Mouse (Mus musculus) CH12.LX (cell line): ENCODE measurements around the gene Asic2. TPM values are rescaled to one million over a fixed set of nuclear protein-coding genes. Genes with fewer than 3 reads are reported as not detected.

ENCODE experiments used
- DNase-seq: peaks from one replicate; pipeline ENCODE4 v3.0.0-alpha.2; 2013; ENCODE audit errors: extremely low read depth
- H3K27ac ChIP-seq: 2 replicates; pipeline ENCODE4 v1.5.1; 2012; ENCODE audit warnings: low read depth, mild to moderate bottlenecking, control low read depth, moderate library complexity; ENCODE audit not compliant: insufficient read depth
- H3K27me3 ChIP-seq: replicated peaks from 2 replicates; pipeline ENCODE3; 2012; ENCODE audit warnings: inconsistent platforms
- H3K36me3 ChIP-seq, 2 experiments: replicated peaks in 1 of 2; 2 replicates each; pipeline versions ENCODE3 to v1.6.1; 2012; ENCODE audit warnings: inconsistent platforms in 1 of 2, low read length in 1 of 2, mild to moderate bottlenecking in 1 of 2, mixed read lengths in 1 of 2, moderate library complexity in 1 of 2; ENCODE audit not compliant: control insufficient read depth in 1 of 2, insufficient read depth in 1 of 2
- H3K4me1 ChIP-seq, 2 experiments: 2 replicates each; pipeline ENCODE4 v1.6.1; 2012; ENCODE audit warnings: inconsistent platforms in 1 of 2, moderate library complexity in 1 of 2; ENCODE audit not compliant: insufficient read depth in 2 of 2, control insufficient read depth in 1 of 2
- H3K4me2 ChIP-seq: 2 replicates; pipeline ENCODE4 v1.6.1; 2012; ENCODE audit warnings: low read depth, mild to moderate bottlenecking, control low read depth; ENCODE audit not compliant: poor library complexity, insufficient read depth, severe bottlenecking
- H3K4me3 ChIP-seq, 3 experiments: fragments of 150-350 bp in 1 of 3; sonication (generic) in 1 of 3; replicated peaks in 1 of 3; 2 replicates each; pipeline versions ENCODE3 to v1.5.1; 2011 to 2012; ENCODE audit warnings: low read depth in 2 of 3, low read length in 2 of 3, mild to moderate bottlenecking in 2 of 3, moderate library complexity in 2 of 3, control low read depth in 1 of 3, improper control_type of control experiment in 1 of 3, inconsistent platforms in 1 of 3, mixed read lengths in 1 of 3; ENCODE audit not compliant: poor library complexity in 1 of 3
- H3K79me2 ChIP-seq: replicated peaks from 2 replicates; pipeline ENCODE4 v1.6.1; 2012; ENCODE audit warnings: mild to moderate bottlenecking, moderate library complexity; ENCODE audit not compliant: control insufficient read depth, poor library complexity, insufficient read depth, severe bottlenecking; ENCODE audit errors: extremely low read depth
- H3K9ac ChIP-seq: 2 replicates; pipeline ENCODE4 v1.6.1; 2012; ENCODE audit warnings: low read depth, mild to moderate bottlenecking, control low read depth, moderate library complexity; ENCODE audit not compliant: insufficient read depth
- H3K9me3 ChIP-seq: replicated peaks from 2 replicates; pipeline ENCODE3; 2012; ENCODE audit warnings: low read length, inconsistent platforms, mixed read lengths
- BHLHE40 ChIP-seq: IDR thresholded peaks from 2 replicates; pipeline ENCODE4 v1.6.1; 2011; ENCODE audit warnings: mild to moderate bottlenecking, low read depth, low read length, improper control_type of control experiment
- CHD1 ChIP-seq: IDR thresholded peaks from 2 replicates; pipeline ENCODE4 v1.6.1; 2012; ENCODE audit warnings: low read depth, low read length, improper control_type of control experiment, inconsistent platforms
- CHD2 ChIP-seq: IDR thresholded peaks from 2 replicates; pipeline ENCODE4 v1.6.1; 2011; ENCODE audit warnings: low read length, improper control_type of control experiment
- ELF1 ChIP-seq: IDR thresholded peaks from 2 replicates; pipeline ENCODE4 v1.6.1; 2014; ENCODE audit warnings: low read depth, mild to moderate bottlenecking, inconsistent platforms, low read length, improper control_type of control experiment
- EP300 ChIP-seq: IDR thresholded peaks from 2 replicates; pipeline ENCODE4 v1.6.1; 2011; ENCODE audit warnings: low read length, improper control_type of control experiment
- GABPA ChIP-seq: IDR thresholded peaks from 2 replicates; pipeline ENCODE4 v1.6.1; 2012; ENCODE audit warnings: low read depth, low read length, improper control_type of control experiment, inconsistent platforms; ENCODE audit not compliant: insufficient replicate concordance
- HCFC1 ChIP-seq: IDR thresholded peaks from 2 replicates; pipeline ENCODE4 v1.6.1; 2012; ENCODE audit warnings: low read depth, mild to moderate bottlenecking, inconsistent platforms, low read length, improper control_type of control experiment
- JUN ChIP-seq: IDR thresholded peaks from 2 replicates; pipeline ENCODE4 v1.6.1; 2011; ENCODE audit warnings: low read depth, mild to moderate bottlenecking, low read length, improper control_type of control experiment, moderate library complexity; ENCODE audit not compliant: insufficient read depth
- JUND ChIP-seq: conservative IDR thresholded peaks from 2 replicates; pipeline ENCODE4 v1.6.1; 2011; ENCODE audit warnings: low read depth, low read length, improper control_type of control experiment
- MAZ ChIP-seq: IDR thresholded peaks from 2 replicates; pipeline ENCODE4 v1.6.1; 2012; ENCODE audit warnings: low read depth, mild to moderate bottlenecking, inconsistent platforms, low read length, improper control_type of control experiment, moderate library complexity
- NELFE ChIP-seq: IDR thresholded peaks from 2 replicates; pipeline ENCODE4 v1.6.1; 2011; ENCODE audit warnings: low read depth, low read length, improper control_type of control experiment
- NRF1 ChIP-seq: IDR thresholded peaks from 2 replicates; pipeline ENCODE4 v1.6.1; 2014; ENCODE audit warnings: low read depth, mild to moderate bottlenecking, inconsistent platforms, low read length, improper control_type of control experiment, moderate library complexity
- PAX5 ChIP-seq: IDR thresholded peaks from 2 replicates; pipeline ENCODE4 v1.6.1; 2012; ENCODE audit warnings: low read length, inconsistent platforms, mixed read lengths
- POLR2AphosphoS2 ChIP-seq: IDR thresholded peaks from 2 replicates; pipeline ENCODE4 v1.6.1; 2011; ENCODE audit warnings: low read depth, low read length, improper control_type of control experiment
- RAD21 ChIP-seq: IDR thresholded peaks from 2 replicates; pipeline ENCODE4 v1.6.1; 2011; ENCODE audit warnings: low read depth, mild to moderate bottlenecking, low read length, improper control_type of control experiment, moderate library complexity
- RCOR1 ChIP-seq: conservative IDR thresholded peaks from 2 replicates; pipeline ENCODE4 v1.6.1; 2012; ENCODE audit warnings: low read depth, mild to moderate bottlenecking, inconsistent platforms, low read length, improper control_type of control experiment
- SMC3 ChIP-seq: IDR thresholded peaks from 2 replicates; pipeline ENCODE4 v1.6.1; 2011; ENCODE audit warnings: low read depth, low read length, improper control_type of control experiment
- TBP ChIP-seq: conservative IDR thresholded peaks from 2 replicates; pipeline ENCODE4 v1.6.1; 2011; ENCODE audit warnings: low read depth, low read length, improper control_type of control experiment
- UBTF ChIP-seq: IDR thresholded peaks from 2 replicates; pipeline ENCODE4 v1.6.1; 2012; ENCODE audit warnings: low read depth, mild to moderate bottlenecking, inconsistent platforms, low read length, improper control_type of control experiment, moderate library complexity
- ZKSCAN1 ChIP-seq: IDR thresholded peaks from 2 replicates; pipeline ENCODE4 v1.6.1; 2012; ENCODE audit warnings: low read depth, inconsistent platforms, low read length, improper control_type of control experiment, borderline replicate concordance
- ZNF384 ChIP-seq: IDR thresholded peaks from 2 replicates; pipeline ENCODE4 v1.6.1; 2012; ENCODE audit warnings: low read depth, low read length, improper control_type of control experiment, inconsistent platforms
- dilution Hi-C: fragments of 300-500 bp; cut with MboI; formaldehyde crosslinking; loops from 2 replicates; pipeline ENCODE4 v1.14.3; 2020; ENCODE audit warnings: low sequenced_read_pairs; ENCODE audit not compliant: extremely low pct_unique_long_range_greater_than_20kb, extremely low pct_ligation_motif_present
- in situ Hi-C: fragments of 300-500 bp; cut with MboI; formaldehyde crosslinking; loops from 3 replicates; pipeline ENCODE4 v1.14.3; 2019; ENCODE audit warnings: low sequenced_read_pairs, low pct_ligation_motif_present, low pct_unique_long_range_greater_than_20kb, mixed read lengths
- polyA plus RNA-seq: library from polyadenylated mRNA; unstranded; fragments of >175 nt; gene quantifications from 2 replicates; pipeline ENCODE4 v1.2.1, GENCODE M21; 2012; ENCODE audit warnings: low read depth; ENCODE audit not compliant: insufficient read length
- total RNA-seq, 2 experiments: library from RNA; depleted of rRNA; stranded (reverse); fragments of 300-350 nt in 1 of 2; fragments of >200 nt in 1 of 2; gene quantifications; 2 replicates each; pipeline ENCODE4 v1.2.3; 2012 to 2014

The Asic2 gene
- total and polyA plus RNA-seq, 3 experiments = not detected

DNA sequence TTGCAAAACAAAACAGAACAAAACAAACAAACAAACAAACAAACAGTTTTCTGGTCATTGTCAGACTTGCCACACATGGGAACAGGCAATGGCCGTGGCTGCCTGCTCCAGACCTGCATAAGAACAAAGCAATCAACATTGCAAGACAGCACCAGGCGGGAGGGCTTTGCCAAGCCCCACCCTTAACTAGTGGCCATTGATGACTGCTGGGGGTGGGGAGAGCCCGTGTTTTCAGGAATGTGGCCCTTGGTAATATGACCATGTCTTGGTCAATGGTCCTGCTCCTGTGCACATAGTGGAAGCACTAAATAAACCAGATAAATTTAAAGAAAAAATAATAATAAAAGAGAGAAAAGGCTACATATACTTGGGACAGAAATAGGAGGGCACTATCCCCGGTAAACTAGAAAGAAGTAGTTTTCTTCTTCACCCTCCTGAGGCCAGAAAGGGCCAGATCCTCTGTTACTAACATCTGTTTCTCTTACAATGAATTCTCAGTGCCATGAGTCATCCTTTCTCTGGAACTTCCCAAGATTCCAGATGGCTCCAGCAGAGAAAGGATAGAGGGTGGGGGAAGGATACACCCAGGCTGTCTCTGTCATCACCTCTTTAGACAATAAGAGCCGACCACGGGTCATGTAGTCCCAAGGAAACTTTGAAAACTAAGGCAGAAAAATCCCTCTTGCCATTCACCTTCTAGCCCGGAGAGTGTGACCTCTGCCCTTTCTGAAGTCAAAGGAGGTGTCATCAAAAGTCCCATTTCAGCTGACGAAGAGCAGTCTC lies 43.3 kb upstream of the Asic2 start:
- Histone ChIP-seq H3K27ac (no peak overlapping the region), H3K9me3 (no peaks in the 10 kb centered on the region), H3K79me2 (no peaks in the 10 kb centered on the region), H3K4me3 (no peak overlapping the region), H3K4me1 (peaks cover 9 to 26% of the 10 kb centered on the region in 2 experiments; a peak in 3 of 4 replicates), H3K4me2 (no peak overlapping the region), H3K9ac (no peak overlapping the region), H3K27me3 (peaks cover 14% of the 10 kb centered on the region), H3K36me3 (no peaks in the 10 kb centered on the region)
- DNase-seq = no peak
- in situ Hi-C loops (no loop called here), dilution Hi-C loops (no loop called here)
- TF ChIP-seq RAD21 (no peak), CHD1 (no peak), NELFE (no peak), EP300 (no peak), MAZ (no peak), GABPA (no peak), CHD2 (no peak)

DNA sequence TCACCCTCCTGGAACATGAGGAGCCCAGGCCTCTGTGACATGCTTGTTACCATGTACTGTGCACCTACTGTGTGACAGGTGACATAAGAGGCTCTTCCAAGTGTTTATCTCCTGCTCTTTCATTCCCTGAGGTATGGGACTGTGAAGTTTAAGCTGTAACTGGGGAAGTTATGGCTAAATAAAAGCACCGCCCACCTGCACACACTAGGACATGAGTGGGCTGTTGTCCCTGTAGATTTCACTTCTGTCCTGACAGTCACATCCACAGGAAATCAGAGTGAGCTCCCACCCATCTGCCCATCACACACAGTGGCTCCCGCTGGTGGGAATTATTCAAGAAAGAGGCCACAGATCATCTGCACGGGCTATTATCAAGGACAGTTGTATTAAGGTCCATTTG lies 41.9 kb upstream of the Asic2 start:
- no peaks in the 10 kb centered on the region for H3K9me3 ChIP-seq
- H3K27me3 ChIP-seq = peaks cover 14% of the 10 kb centered on the region
- H3K36me3 ChIP-seq = no peaks in the 10 kb centered on the region
- no peak overlapping the region for H3K4me2 ChIP-seq
- no peak for DNase-seq
- H3K27ac ChIP-seq = no peak overlapping the region
- dilution Hi-C loops = no loop called here
- no peak overlapping the region for H3K9ac ChIP-seq
- TF ChIP-seq CHD1 (no peak), ZNF384 (no peak), PAX5 (no peak), TBP (no peak), BHLHE40 (no peak), CHD2 (no peak), POLR2AphosphoS2 (no peak), ELF1 (no peak), ZKSCAN1 (no peak), HCFC1 (no peak), SMC3 (no peak), RCOR1 (no peak), GABPA (no peak), UBTF (no peak), NRF1 (no peak), JUND (no peak), JUN (no peak)
- no peak overlapping the region for H3K4me3 ChIP-seq
- in situ Hi-C loops = no loop called here
- peaks cover 4 to 24% of the 10 kb centered on the region in 2 experiments; a peak in 3 of 4 replicates for H3K4me1 ChIP-seq
- H3K79me2 ChIP-seq = no peaks in the 10 kb centered on the region
